Mouse (Mus musculus): ENCODE results near the gene Atg5. TPM values are rescaled to one million over a fixed set of nuclear protein-coding genes. Genes with fewer than 3 reads are reported as not detected.

Atg5 gene
- total RNA-seq, 1 experiment from 2014 or later, result 36.6 TPM

Other genes starting within 250 kb of the Atg5 start
- gene Crybg1, start 119.5 kb upstream of the Atg5 start, total RNA-seq (2017), result 43.2 to 65.9 TPM (median 45.7 TPM) in 3 replicates

All from monocyte, adult 5-6 weeks (primary cell).